Mouse (Mus musculus) brain, embryonic 14.5 days (tissue): ENCODE measurements around the gene Tmtc4. TPM values are rescaled to one million over a fixed set of nuclear protein-coding genes. Genes with fewer than 3 reads are reported as not detected.

ENCODE experiments used
- DNase-seq: peaks from one replicate; pipeline ENCODE4 v3.0.0-alpha.2; 2011; ENCODE audit warnings: low read depth
- CTCF ChIP-seq: fragments of 200-500 bp; IDR thresholded peaks from 2 replicates; pipeline ENCODE4 v1.5.1; 2012; ENCODE audit warnings: inconsistent platforms, mild to moderate bottlenecking, moderate library complexity, borderline replicate concordance; ENCODE audit not compliant: insufficient read depth, insufficient read length; ENCODE audit errors: extremely low read depth
- POLR2A ChIP-seq: fragments of 200-500 bp; IDR thresholded peaks from 2 replicates; pipeline ENCODE4 v1.6.1; 2012; ENCODE audit warnings: mild to moderate bottlenecking, inconsistent platforms, borderline replicate concordance; ENCODE audit not compliant: poor library complexity, insufficient read depth, insufficient read length, severe bottlenecking; ENCODE audit errors: extremely low read depth
- polyA plus RNA-seq: library from polyadenylated mRNA; depleted of rRNA; stranded (reverse); fragments of >200 nt; gene quantifications from 2 replicates; pipeline ENCODE4 v1.2.3, GENCODE M21; 2012; rRNA removed

Tmtc4 gene
- polyA plus RNA-seq, 1 experiment: 40.0 TPM

DNA sequence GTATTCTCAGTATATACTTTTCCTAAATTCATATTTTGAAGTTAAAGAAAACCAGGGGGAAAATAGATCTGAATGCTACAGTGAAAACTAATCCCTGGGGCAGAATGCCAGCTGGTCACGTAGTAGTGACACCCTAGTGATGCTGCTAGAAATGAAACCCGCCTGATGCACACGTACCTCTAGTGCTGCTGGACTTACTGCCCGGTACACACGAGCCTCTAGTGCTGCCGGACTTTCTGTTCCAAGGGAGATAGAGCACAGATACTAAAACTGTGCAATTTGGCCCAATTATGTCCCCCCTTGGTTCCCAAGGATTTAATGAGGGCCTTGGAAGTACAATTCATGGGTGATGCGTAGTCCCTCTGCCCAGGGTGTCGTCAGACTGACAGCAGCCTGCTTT is 108.8 kb downstream of the Tmtc4 start:
- DNase-seq: peak; percentile 56
- no peak for TF ChIP-seq POLR2A
- TF ChIP-seq CTCF: no peak

- TF ChIP-seq CTCF (no peak), POLR2A (no peak)
Observed at GRCm38 (mm10) chr14:122872612-122873011, 111.2 kb downstream of the Tmtc4 start.

DNA sequence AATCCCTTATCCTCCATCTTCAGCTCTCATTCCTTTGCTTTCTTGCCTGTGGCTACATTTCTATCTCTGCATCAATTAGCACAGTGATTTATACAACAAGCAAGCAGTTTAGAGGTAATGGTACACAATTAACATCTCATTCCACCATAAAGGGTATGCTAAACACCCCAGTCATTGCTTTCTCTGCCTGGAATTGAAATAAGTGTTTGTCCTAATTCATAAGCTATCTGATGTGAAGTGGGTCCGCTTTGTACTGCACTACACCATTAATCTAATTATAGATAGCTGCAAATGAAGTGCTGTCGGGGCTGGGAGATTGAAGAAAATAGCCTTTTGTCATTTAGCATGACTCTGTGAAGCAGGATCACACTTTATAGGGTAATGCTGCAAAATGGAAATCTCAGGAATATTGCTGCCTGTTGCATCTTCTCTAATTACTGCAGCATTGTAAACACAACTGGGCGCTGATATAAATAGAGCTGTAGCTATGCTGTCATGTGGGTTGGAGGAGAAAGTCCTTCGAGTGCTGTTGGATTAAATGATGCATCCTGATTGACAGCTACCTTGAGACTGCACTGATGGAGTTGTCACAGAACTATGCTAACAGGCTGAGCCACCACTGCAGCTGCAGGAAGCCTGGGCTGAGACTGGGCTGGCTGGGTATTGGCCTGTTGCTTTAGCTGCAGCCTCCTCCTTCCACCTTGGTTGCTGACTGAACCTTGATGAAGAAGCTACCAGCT is 111.8 kb downstream of the Tmtc4 start:
- TF ChIP-seq CTCF (no peak), POLR2A (no peak)
- peak; percentile 91 for DNase-seq

More at GRCm38 (mm10) chr14:122872612-122873011, 111.2 kb downstream of the Tmtc4 start:
- DNase-seq: no peak

DNA sequence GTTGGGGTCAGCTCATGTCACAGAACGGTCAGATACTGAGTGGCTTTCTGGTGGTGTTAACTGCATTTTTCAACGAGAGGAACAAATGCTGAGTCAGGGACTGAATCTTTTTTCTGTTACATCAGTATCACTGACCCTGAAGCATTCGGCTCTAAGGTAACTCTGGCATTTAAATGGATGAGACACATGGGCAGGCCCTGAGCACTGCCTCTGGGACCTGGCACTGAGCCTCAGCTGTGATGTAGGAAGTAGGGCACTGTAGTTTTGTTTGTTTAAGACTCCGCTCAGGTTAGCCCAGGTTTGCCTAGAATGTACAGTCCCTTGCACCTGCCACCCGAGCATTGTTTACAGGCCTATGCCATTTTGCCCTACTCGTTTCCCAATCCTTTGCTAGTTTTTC is 114.0 kb downstream of the Tmtc4 start:
- TF ChIP-seq POLR2A (no peak), CTCF (no peak)
- DNase-seq: no peak

Other genes with a start within 250 kb of the Tmtc4 start
- gene Ggact, start 70.3 kb downstream of the Tmtc4 start, polyA plus RNA-seq: 6.1 and 8.4 TPM in 2 replicates